Mouse (Mus musculus) hindbrain, embryonic 15.5 days (tissue): ENCODE data around the gene Susd1. TPM values are rescaled to one million over a fixed set of nuclear protein-coding genes. Genes with fewer than 3 reads are reported as not detected.

ENCODE experiments used
- ATAC-seq: fragments of 200-750 bp; cut with Nextera tagmentation; 2 replicates; pipeline ENCODE4 v1.8.0; 2017; ENCODE audit warnings: low read depth, moderate number of reproducible peaks, moderate TSS enrichment; ENCODE audit not compliant: low FRiP score
- H3K27ac ChIP-seq: fragments of 300-500 bp; sonication (generic); replicated peaks from 2 replicates; pipeline ENCODE4 v1.5.1; 2015; ENCODE audit warnings: mild to moderate bottlenecking, inconsistent platforms
- H3K27me3 ChIP-seq: fragments of 300-500 bp; sonication (generic); 2 replicates; pipeline ENCODE4 v1.6.1; 2015; ENCODE audit warnings: control low read depth, inconsistent platforms
- H3K36me3 ChIP-seq: fragments of 300-500 bp; sonication (generic); 2 replicates; pipeline ENCODE4 v1.6.1; 2015; ENCODE audit warnings: control low read depth, inconsistent platforms
- H3K4me1 ChIP-seq: fragments of 300-500 bp; sonication (generic); replicated peaks from 2 replicates; pipeline ENCODE4 v1.6.1; 2015; ENCODE audit warnings: control low read depth, inconsistent platforms
- H3K4me2 ChIP-seq: fragments of 300-500 bp; sonication (generic); 2 replicates; pipeline ENCODE4 v1.6.1; 2015; ENCODE audit warnings: moderate library complexity, mild to moderate bottlenecking, inconsistent platforms
- H3K4me3 ChIP-seq: fragments of 300-500 bp; sonication (generic); 2 replicates; pipeline ENCODE4 v1.5.1; 2015; ENCODE audit warnings: mild to moderate bottlenecking, inconsistent platforms
- H3K9ac ChIP-seq: fragments of 300-500 bp; sonication (generic); 2 replicates; pipeline ENCODE4 v1.6.1; 2015; ENCODE audit warnings: inconsistent platforms
- H3K9me3 ChIP-seq: fragments of 300-500 bp; sonication (generic); 2 replicates; pipeline ENCODE4 v1.6.1; 2016; ENCODE audit warnings: control low read depth, inconsistent platforms
- WGBS: fragments of 180-500 bp; shearing (Covaris S2); methylation state at CpG from one replicate; pipeline ENCODE4 v1.1.7; 2015; 5-methylcytosine and 5-hydroxymethylcytosine counted together
- polyA plus RNA-seq: library from polyadenylated mRNA; unstranded; fragments of >200 nt; fragmentation: Nextera tagmentation; extraction: Ambion mirVana; gene quantifications from 2 replicates; pipeline ENCODE4 v1.2.1, GENCODE M21; 2015

The Susd1 gene
- polyA plus RNA-seq, 1 experiment from 2014 or later, result 1.9 TPM

DNA sequence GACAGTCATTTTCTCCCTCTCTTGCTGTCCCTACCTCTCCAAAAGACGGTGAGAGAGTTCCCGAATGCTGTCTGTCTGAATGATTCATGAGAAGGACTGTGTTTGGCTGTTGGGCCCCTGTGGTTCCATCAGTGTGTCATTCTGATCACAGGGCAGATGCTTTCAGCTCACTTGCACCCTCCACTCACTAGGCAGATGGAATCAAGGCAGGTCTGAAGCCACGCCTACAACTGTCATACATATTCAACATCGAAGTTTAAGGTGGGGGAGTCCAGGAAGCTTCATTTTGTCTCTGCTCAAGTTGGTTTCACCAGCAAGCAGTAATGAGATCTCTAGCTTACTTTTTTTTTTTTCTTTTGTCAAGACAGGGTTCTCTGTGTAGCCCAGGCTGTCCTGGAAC lies 104.2 kb downstream of the Susd1 start:
- Histone ChIP-seq H3K36me3 (no peaks in the 10 kb centered on the region), H3K4me1 (no peaks in the 10 kb centered on the region), H3K27me3 (no peaks in the 10 kb centered on the region), H3K27ac (no peak overlapping the region), H3K4me2 (no peak overlapping the region), H3K9ac (no peak overlapping the region), H3K9me3 (no peaks in the 10 kb centered on the region), H3K4me3 (no peak overlapping the region)
- no peak for ATAC-seq
- 95% methylated on average over 4 of the region's 4 CpGs for WGBS

DNA sequence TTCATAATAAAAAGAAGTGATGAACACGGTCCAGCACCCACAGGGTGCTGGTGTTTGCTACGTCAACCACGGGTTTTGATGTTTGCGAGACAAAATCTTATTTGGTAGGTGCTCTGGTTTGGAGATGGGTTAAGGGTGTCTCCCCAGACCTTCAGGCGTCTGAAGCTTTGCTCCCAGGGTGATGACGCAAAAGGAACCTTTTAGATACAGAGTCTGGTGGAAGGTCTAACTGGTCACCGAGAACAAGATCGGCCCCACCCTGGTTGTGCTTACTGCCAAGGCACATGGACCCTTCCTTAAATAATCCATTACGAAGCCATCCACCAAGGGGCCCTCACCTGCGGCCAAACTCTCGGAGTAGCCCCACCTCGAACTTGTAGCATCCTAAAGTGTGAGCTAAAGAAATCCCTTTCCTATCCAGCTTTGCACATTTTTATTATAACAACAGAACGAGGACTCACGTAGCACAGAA lies 105.0 kb downstream of the Susd1 start:
- 97% methylated on average over 14 of the region's 14 CpGs for WGBS
- H3K9ac ChIP-seq, result no peak overlapping the region

DNA sequence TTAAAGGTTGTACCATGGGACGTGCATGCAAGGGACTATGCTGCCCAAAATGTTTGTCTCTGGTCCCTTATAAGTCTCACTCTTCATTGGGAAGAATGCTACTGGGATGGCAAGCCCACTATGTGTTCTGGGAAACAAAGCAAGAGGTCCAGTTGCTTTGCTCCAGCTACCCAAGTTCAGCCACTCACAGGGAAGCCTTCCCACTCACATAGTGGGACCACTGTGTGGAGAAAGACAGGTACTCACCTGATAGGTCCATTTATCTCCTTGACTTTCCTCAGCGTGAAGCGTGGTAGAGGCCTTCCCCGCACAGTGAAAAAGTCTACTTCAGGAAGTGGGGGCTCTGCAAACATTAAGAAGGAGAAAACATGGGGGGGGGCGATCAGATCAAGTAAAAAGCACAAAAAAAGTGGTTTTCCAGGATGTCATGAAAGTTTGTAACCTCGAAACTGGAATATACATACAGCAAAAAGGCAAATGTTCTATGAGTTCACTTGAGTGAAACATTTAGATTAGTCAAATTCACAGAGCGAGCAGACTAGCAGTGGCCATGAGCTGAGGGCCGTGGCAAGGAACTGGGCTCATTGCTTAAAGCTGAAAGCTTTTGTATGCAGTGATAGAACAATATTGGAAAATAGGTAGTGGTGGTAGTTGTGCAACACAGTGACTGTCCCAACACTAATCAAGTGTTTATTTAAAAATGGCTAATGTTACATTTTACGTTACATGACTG lies 105.6 kb downstream of the Susd1 start:
- H3K36me3 ChIP-seq, result no peaks in the 10 kb centered on the region
- 92% methylated on average over 9 of the region's 9 CpGs for WGBS
- H3K4me3 ChIP-seq, result no peak overlapping the region
- ATAC-seq, result no peak
- no peaks in the 10 kb centered on the region for H3K9me3 ChIP-seq
- H3K4me1 ChIP-seq, result no peaks in the 10 kb centered on the region
- no peaks in the 10 kb centered on the region for H3K27me3 ChIP-seq
- no peak overlapping the region for H3K4me2 ChIP-seq
- H3K27ac ChIP-seq, result no peak overlapping the region
- no peak overlapping the region for H3K9ac ChIP-seq

More for the DNA sequence above, 105.0 kb downstream of the Susd1 start:
- H3K36me3 ChIP-seq, result no peaks in the 10 kb centered on the region
- no peak for ATAC-seq
- H3K4me1 ChIP-seq, result no peaks in the 10 kb centered on the region
- H3K4me2 ChIP-seq, result no peak overlapping the region
- no peak overlapping the region for H3K27ac ChIP-seq
- no peak overlapping the region for H3K4me3 ChIP-seq
- no peaks in the 10 kb centered on the region for H3K27me3 ChIP-seq
- no peaks in the 10 kb centered on the region for H3K9me3 ChIP-seq

DNA sequence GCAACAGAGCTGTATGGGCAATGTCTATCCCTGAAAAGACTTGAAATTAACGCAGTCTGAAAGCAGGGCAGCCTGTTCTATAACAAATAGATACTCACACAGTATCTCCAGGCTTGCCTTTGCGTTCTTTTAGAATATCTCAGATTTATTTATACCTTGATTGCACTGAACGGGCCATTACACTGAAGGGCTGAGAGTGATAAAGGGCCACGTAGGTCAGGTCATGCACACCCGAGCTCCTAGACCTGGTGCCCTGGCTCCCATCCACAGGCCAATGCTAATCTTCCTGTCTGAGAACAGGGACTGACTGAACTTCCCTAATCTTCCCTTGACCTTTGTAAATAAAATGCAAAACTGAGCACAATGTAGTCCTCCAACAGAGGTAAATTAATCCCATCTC lies 106.3 kb downstream of the Susd1 start:
- no peak for ATAC-seq
- no peak overlapping the region for H3K4me2 ChIP-seq

DNA sequence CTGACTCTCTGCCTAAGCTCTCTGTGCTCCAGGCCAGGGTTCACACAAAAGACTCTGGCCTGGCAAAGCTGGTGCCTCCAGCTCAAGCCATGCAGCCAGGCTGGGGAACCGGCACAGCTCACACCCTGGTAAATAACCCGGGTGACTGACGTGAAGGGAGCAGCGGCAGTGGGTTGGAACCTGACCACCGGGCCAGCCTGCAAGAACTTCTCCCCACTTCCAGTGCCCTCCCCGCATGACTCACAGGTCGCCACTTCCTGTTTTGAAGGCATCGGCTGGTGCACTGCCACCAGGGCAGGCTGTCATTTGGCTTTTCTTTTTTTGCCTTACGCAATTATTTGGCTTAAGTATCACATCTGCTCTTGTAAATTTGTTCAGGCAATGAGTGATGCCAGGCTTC lies 106.8 kb downstream of the Susd1 start:
- Histone ChIP-seq H3K27ac (no peak overlapping the region), H3K9ac (no peak overlapping the region), H3K9me3 (no peaks in the 10 kb centered on the region), H3K4me1 (no peaks in the 10 kb centered on the region), H3K27me3 (no peaks in the 10 kb centered on the region), H3K4me2 (no peak overlapping the region), H3K36me3 (no peaks in the 10 kb centered on the region), H3K4me3 (no peak overlapping the region)
- no peak for ATAC-seq
- WGBS, result 74% methylated on average over 9 of the region's 9 CpGs

More for the DNA sequence above, 106.3 kb downstream of the Susd1 start:
- H3K9me3 ChIP-seq, result no peaks in the 10 kb centered on the region
- no peak overlapping the region for H3K4me3 ChIP-seq
- 80% methylated on average over 5 of the region's 5 CpGs for WGBS
- no peak overlapping the region for H3K27ac ChIP-seq
- H3K27me3 ChIP-seq, result no peaks in the 10 kb centered on the region
- H3K9ac ChIP-seq, result no peak overlapping the region
- H3K4me1 ChIP-seq, result no peaks in the 10 kb centered on the region
- H3K36me3 ChIP-seq, result no peaks in the 10 kb centered on the region

DNA sequence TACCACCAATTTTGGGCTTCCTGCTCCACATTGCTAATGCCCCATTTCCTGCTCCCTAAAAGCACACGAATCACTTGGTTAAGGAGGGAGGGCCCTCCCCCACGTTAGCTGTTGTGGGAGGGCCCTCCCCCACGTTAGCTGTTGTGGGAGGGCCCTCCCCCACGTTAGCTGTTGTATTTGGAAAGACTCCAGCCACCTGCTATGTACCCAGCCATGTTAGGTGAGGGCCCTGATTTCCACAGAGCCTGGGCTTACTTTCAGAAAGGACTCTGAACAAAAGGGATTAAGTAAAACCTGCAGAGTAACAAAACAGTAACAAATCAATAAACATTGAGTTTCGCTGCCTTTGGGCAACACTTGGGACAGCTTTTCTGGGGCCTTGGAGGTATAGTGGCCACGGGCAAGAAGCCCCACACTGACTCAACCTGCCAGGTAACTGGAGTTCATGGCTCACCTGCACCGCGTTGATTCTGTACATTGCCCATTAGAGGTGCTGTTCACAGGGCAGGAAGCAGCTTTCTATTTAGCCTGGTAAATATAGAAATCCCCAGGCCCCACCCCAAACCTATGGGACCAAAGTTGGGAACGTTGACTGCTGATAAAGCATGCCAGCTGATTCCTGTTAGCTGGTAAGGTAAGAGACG lies 107.3 kb downstream of the Susd1 start:
- Histone ChIP-seq H3K4me1 (no peaks in the 10 kb centered on the region), H3K9ac (no peak overlapping the region), H3K9me3 (no peaks in the 10 kb centered on the region), H3K27me3 (no peaks in the 10 kb centered on the region), H3K36me3 (no peaks in the 10 kb centered on the region), H3K4me2 (no peak overlapping the region), H3K4me3 (no peak overlapping the region), H3K27ac (no peak overlapping the region)
- WGBS, result 39% methylated on average over 10 of the region's 10 CpGs
- ATAC-seq, result no peak

DNA sequence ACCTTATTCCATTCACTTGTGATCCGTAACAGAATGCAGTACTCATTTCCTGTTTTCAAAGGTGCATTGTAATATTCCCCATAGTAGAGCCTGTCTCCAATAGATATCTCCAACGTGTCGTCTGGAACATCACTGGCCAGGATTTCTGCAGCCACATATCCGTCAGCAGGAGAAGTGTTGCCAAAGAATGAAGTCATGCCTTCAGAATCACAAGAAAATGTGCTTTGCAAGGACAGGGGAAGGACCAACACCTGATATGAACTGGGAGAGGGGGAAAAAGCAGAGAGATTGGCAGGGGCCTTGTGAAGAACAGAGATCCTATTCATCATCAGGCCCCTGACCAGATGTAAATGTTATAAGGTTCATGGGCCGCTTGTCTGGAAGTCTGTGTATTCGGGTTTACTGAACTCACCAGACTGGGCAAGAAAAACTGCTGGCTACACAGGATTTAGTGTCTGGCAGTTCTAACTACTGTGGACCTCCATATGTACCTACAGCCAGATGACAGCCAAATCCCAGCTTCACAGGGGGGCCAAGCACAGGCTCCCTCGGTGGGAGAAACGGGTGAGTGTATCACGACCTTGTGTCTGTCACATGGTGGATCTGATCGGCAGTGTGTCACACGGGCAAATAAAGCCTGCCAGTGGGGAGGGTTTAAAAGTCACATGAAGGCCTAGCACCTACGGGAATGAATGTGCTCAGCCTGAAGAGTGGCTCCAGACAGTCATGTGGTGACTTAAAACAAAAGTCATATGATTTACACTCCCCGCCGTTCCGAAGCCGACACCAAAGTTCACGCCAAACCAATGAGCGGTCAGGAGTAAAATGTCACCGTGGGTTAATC lies 108.8 kb downstream of the Susd1 start:
- no peak overlapping the region for H3K4me2 ChIP-seq
- H3K9ac ChIP-seq, result no peak overlapping the region
- no peak overlapping the region for H3K27ac ChIP-seq
- no peaks in the 10 kb centered on the region for H3K27me3 ChIP-seq
- WGBS, result 81% methylated on average over 19 of the region's 19 CpGs
- H3K9me3 ChIP-seq, result no peaks in the 10 kb centered on the region
- H3K4me1 ChIP-seq, result no peaks in the 10 kb centered on the region
- H3K36me3 ChIP-seq, result no peaks in the 10 kb centered on the region
- H3K4me3 ChIP-seq, result no peak overlapping the region
- no peak for ATAC-seq

DNA sequence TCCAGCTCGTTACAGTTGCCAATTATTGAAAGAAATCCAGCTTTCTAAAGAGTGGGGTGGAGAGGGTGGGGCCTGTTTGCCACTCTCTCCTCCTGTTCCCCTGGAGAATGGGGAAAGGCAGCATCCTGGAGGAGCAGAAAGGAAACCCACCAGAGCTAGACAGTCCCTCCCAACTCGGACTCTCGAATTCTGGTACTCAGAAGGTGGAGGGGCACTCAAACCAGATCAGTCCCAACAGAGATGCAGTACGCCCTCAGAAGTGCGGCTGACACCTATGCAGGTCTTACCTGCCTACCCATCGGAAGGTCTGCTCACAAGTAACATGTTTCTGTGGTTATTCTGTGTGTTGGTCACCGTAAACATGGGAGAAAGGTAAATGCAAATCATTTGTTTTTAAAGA lies 109.6 kb downstream of the Susd1 start:
- H3K9ac ChIP-seq, result no peak overlapping the region
- no peaks in the 10 kb centered on the region for H3K36me3 ChIP-seq
- no peaks in the 10 kb centered on the region for H3K9me3 ChIP-seq
- no peak overlapping the region for H3K4me2 ChIP-seq
- 94% methylated on average over 7 of the region's 7 CpGs for WGBS
- H3K27ac ChIP-seq, result no peak overlapping the region
- no peaks in the 10 kb centered on the region for H3K27me3 ChIP-seq
- ATAC-seq, result no peak
- H3K4me3 ChIP-seq, result no peak overlapping the region
- no peaks in the 10 kb centered on the region for H3K4me1 ChIP-seq

DNA sequence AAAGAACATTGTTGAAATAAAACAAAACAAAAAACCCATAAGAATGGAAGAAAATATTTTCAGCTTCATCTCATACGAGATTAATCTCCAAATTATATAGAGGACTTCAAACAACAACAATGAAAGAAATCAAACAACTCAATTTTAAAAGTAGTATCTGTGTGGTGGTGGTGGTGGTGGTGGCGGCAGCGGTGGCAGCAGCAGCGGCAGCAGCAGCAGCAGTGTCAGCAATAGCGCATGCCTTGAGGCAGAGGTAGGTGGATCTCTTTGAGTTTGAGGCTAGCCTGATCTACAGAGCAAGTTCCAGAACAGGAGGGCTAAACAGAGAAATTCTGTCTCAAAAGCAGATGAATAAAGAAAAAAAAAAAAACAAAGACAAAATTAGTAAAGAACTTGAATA lies 110.4 kb downstream of the Susd1 start:
- Histone ChIP-seq H3K27ac (no peak overlapping the region), H3K27me3 (no peaks in the 10 kb centered on the region), H3K4me1 (peaks cover 3% of the 10 kb centered on the region; the same call in 1 of the 2 replicates), H3K4me2 (no peak overlapping the region), H3K9ac (no peak overlapping the region), H3K9me3 (no peaks in the 10 kb centered on the region), H3K4me3 (no peak overlapping the region), H3K36me3 (no peaks in the 10 kb centered on the region)
- ATAC-seq, result no peak
- 93% methylated on average over 5 of the region's 5 CpGs for WGBS

DNA sequence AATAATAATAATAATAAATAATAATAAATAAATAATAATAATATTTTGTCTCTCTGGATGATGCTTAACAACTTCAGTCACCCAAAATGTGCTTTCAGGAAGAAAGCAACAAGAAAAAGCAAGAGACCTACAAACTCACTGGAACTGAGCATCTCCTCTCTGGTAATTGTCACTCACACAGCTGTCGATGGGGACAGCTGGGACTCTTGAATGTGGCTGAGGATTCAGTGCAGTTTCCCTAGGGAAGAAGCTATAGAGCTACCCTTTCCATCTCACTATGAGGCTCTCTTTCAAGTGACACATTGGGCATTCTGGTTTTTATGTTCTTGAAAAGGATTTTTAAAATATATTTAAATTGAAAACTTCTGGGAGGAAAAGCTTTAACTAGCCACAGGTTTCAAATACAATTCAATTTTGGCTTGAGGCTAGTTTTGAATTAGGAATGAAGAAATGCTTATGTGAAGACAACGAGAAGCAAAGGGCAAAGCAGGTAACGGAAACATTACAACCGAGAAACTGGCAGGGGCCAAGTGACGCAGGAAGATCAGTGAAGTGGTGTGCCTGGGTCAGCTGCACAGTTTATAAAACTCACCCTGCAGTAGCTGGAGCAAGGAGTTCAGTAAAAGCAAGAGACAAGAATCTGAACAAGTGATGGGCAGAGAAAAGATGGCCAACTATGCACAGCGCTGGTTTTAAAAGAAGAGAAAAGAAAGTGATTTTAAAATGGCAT lies 112.2 kb downstream of the Susd1 start:
- WGBS, result 80% methylated on average over 6 of the region's 6 CpGs

DNA sequence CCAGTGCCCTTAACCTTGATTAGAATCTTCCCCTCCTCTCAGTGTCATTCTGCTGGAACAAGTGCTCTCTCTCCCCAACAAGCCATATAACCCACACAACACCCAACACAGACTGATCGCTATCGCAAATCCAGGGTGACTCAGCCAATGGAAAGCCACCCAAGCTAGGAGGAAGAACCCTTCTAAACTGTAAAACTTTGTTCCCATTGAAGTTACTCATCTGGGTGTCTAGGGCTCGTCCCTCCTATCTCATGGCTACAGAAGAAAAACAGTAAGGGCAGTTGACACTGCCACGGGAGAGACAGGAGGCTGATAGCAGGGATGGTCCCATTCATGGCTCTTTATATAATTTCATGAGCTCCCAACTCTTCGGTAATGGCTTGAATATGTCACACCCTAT lies 114.1 kb downstream of the Susd1 start:
- Histone ChIP-seq H3K9me3 (no peaks in the 10 kb centered on the region), H3K27ac (no peak overlapping the region), H3K4me1 (peaks cover 3% of the 10 kb centered on the region; the same call in 1 of the 2 replicates), H3K36me3 (no peaks in the 10 kb centered on the region), H3K4me3 (no peak overlapping the region), H3K4me2 (no peak overlapping the region), H3K27me3 (no peaks in the 10 kb centered on the region), H3K9ac (no peak overlapping the region)
- no peak for ATAC-seq
- WGBS, result 89% methylated on average over 5 of the region's 5 CpGs

More for the DNA sequence above, 112.2 kb downstream of the Susd1 start:
- H3K9ac ChIP-seq, result no peak overlapping the region
- H3K9me3 ChIP-seq, result no peaks in the 10 kb centered on the region
- H3K27ac ChIP-seq, result no peak overlapping the region
- no peaks in the 10 kb centered on the region for H3K27me3 ChIP-seq
- peaks cover 3% of the 10 kb centered on the region; the same call in 1 of the 2 replicates for H3K4me1 ChIP-seq
- no peak overlapping the region for H3K4me3 ChIP-seq
- no peak overlapping the region for H3K4me2 ChIP-seq
- H3K36me3 ChIP-seq, result no peaks in the 10 kb centered on the region
- no peak for ATAC-seq
